Mouse (Mus musculus): ENCODE measurements around the gene Evi2a.

GRCm38 (mm10) chr11:79524310-79524575 is 6.2 kb downstream of the Evi2a start:
- TF ChIP-seq EP300 (IDR thresholded peaks at IDR 0.05; ENCODE audit: low read depth), result no peak
- no peak for TF ChIP-seq CTCF (IDR thresholded peaks at IDR 0.05; ENCODE audit: low read depth)

Measured in heart, postnatal 0 days (tissue).